In genomic region chr4:134922111-134922924, GRCm38 (mm10) we compare ENCODE assay signal across 7 mouse cellular contexts. TPM values are rescaled to one million over a fixed set of nuclear protein-coding genes. Genes with fewer than 3 reads are reported as not detected.
DNase-seq lines count a peak whose midpoint lies in the region; ATAC-seq lines count a peak whose summit lies in the region.

No protein-coding gene starts in this region.

- ATAC-seq in lung, embryonic 15.5 days (ENCODE audit: borderline replicate concordance, extremely low read depth, low FRiP score, low TSS enrichment), result no peak
- no peak for ATAC-seq in embryonic facial prominence, embryonic 14.5 days (ENCODE audit: low read depth)
- no peak for ATAC-seq in hindbrain, embryonic 15.5 days (ENCODE audit: low FRiP score, low read depth)
- no peak for ATAC-seq in midbrain, embryonic 16.5 days

- peak overlapping the region; percentile 83 for H3K27ac ChIP-seq in lung, embryonic 15.5 days
- H3K27ac ChIP-seq in embryonic facial prominence, embryonic 14.5 days (replicated peaks; ENCODE audit: low read depth, low read length), result peak overlapping the region; percentile 94
- peak overlapping the region; percentile 96 for H3K27ac ChIP-seq in hindbrain, embryonic 15.5 days (replicated peaks)
- peak overlapping the region; percentile 95 for H3K27ac ChIP-seq in midbrain, embryonic 16.5 days (ENCODE audit: low read length)

- peak overlapping the region; percentile 85 for H3K4me3 ChIP-seq in lung, embryonic 15.5 days
- H3K4me3 ChIP-seq in embryonic facial prominence, embryonic 14.5 days (ENCODE audit: low read depth, low read length), result peak overlapping the region; percentile 100
- H3K4me3 ChIP-seq in hindbrain, embryonic 15.5 days, result peak overlapping the region; percentile 82
- H3K4me3 ChIP-seq in midbrain, embryonic 16.5 days (ENCODE audit: low read depth, low read length), result peak overlapping the region; percentile 84

- peaks cover 19% of the 10 kb centered on the region for H3K4me1 ChIP-seq in lung, embryonic 15.5 days
- peaks cover 8% of the 10 kb centered on the region for H3K4me1 ChIP-seq in embryonic facial prominence, embryonic 14.5 days (ENCODE audit: control insufficient read depth, insufficient read depth, low read length)
- peaks cover 27% of the 10 kb centered on the region for H3K4me1 ChIP-seq in hindbrain, embryonic 15.5 days (replicated peaks)
- peaks cover 27% of the 10 kb centered on the region for H3K4me1 ChIP-seq in midbrain, embryonic 16.5 days (ENCODE audit: control insufficient read depth, insufficient read depth, low read length)

- peak overlapping the region; percentile 57 for H3K9ac ChIP-seq in lung, embryonic 15.5 days
- H3K9ac ChIP-seq in embryonic facial prominence, embryonic 14.5 days (ENCODE audit: low read depth, low read length), result peak overlapping the region; percentile 81
- H3K9ac ChIP-seq in hindbrain, embryonic 15.5 days, result peak overlapping the region; percentile 76
- H3K9ac ChIP-seq in midbrain, embryonic 16.5 days (ENCODE audit: low read depth, low read length), result peak overlapping the region; percentile 78

- no peaks in the 10 kb centered on the region for H3K9me3 ChIP-seq in lung, embryonic 15.5 days
- no peaks in the 10 kb centered on the region for H3K9me3 ChIP-seq in embryonic facial prominence, embryonic 14.5 days (ENCODE audit: control insufficient read depth, low read length)
- H3K9me3 ChIP-seq in hindbrain, embryonic 15.5 days, result no peaks in the 10 kb centered on the region
- no peaks in the 10 kb centered on the region for H3K9me3 ChIP-seq in midbrain, embryonic 16.5 days (replicated peaks; ENCODE audit: control insufficient read depth, low read length, poor library complexity, severe bottlenecking)

- no peaks in the 10 kb centered on the region for H3K27me3 ChIP-seq in lung, embryonic 15.5 days
- no peaks in the 10 kb centered on the region for H3K27me3 ChIP-seq in embryonic facial prominence, embryonic 14.5 days (replicated peaks; ENCODE audit: control insufficient read depth, insufficient read depth, low read length)
- no peaks in the 10 kb centered on the region for H3K27me3 ChIP-seq in hindbrain, embryonic 15.5 days
- H3K27me3 ChIP-seq in midbrain, embryonic 16.5 days (ENCODE audit: control insufficient read depth, insufficient read depth, low read depth, low read length), result no peaks in the 10 kb centered on the region

- WGBS in lung, embryonic 15.5 days, result 58% methylated on average over 10 of the region's 10 CpGs
- 56% methylated on average over 10 of the region's 10 CpGs for WGBS in embryonic facial prominence, embryonic 14.5 days
- WGBS in hindbrain, embryonic 15.5 days, result 60% methylated on average over 10 of the region's 10 CpGs
- WGBS in midbrain, embryonic 16.5 days, result 64% methylated on average over 10 of the region's 10 CpGs

- peak overlapping the region; percentile 63 for H3K4me2 ChIP-seq in lung, embryonic 15.5 days
- H3K4me2 ChIP-seq in embryonic facial prominence, embryonic 14.5 days (ENCODE audit: low read depth, low read length), result peak overlapping the region; percentile 83
- H3K4me2 ChIP-seq in hindbrain, embryonic 15.5 days, result peak overlapping the region; percentile 71
- peak overlapping the region; percentile 85 for H3K4me2 ChIP-seq in midbrain, embryonic 16.5 days (ENCODE audit: low read length)

- peaks cover 21% of the 10 kb centered on the region for H3K36me3 ChIP-seq in lung, embryonic 15.5 days
- H3K36me3 ChIP-seq in embryonic facial prominence, embryonic 14.5 days (ENCODE audit: control insufficient read depth, insufficient read depth, low read length), result peaks cover 28% of the 10 kb centered on the region
- H3K36me3 ChIP-seq in hindbrain, embryonic 15.5 days, result peaks cover 20% of the 10 kb centered on the region
- H3K36me3 ChIP-seq in midbrain, embryonic 16.5 days (ENCODE audit: control insufficient read depth, insufficient read depth, low read length), result peaks cover 19% of the 10 kb centered on the region

- no peak for DNase-seq in lung, postnatal 10 days
- no peak for DNase-seq in embryonic facial prominence, embryonic 14.5 days (ENCODE audit: low spot score)
- DNase-seq in frontal cortex, postnatal 10 days (ENCODE audit: low spot score in 2 of 2), result no peak
- no peak for DNase-seq in layer of hippocampus, postnatal 25 days (ENCODE audit: extremely low spot score in 1 of 2, low spot score in 1 of 2)

RNA-seq across cellular contexts. Expression of gene Rsrp1, which starts 1.1 kb away (rescaled TPM):
- polyA plus RNA-seq in lung, embryonic 15.5 days (2015; fragmentation: Nextera tagmentation; extraction: Ambion mirVana), result 369 and 412 TPM in 2 replicates
- polyA plus RNA-seq in embryonic facial prominence, embryonic 14.5 days (2014; fragmentation: Nextera tagmentation; extraction: Ambion mirVana), result 349 and 369 TPM in 2 replicates
- polyA plus RNA-seq in hindbrain, embryonic 15.5 days (2015; fragmentation: Nextera tagmentation; extraction: Ambion mirVana), result 465 and 471 TPM in 2 replicates
- polyA plus RNA-seq in midbrain, embryonic 16.5 days (2015; fragmentation: Nextera tagmentation; extraction: Ambion mirVana), result 576 and 581 TPM in 2 replicates
- total RNA-seq in layer of hippocampus, postnatal 25 days (2021), result 100 to 1,000 TPM; 264 to 283 TPM

RNA-seq across cellular contexts. Expression of gene Tmem50a, which starts 7.5 kb away (rescaled TPM):
- polyA plus RNA-seq in lung, embryonic 15.5 days (2015; fragmentation: Nextera tagmentation; extraction: Ambion mirVana), result 172 and 184 TPM in 2 replicates
- polyA plus RNA-seq in embryonic facial prominence, embryonic 14.5 days (2014; fragmentation: Nextera tagmentation; extraction: Ambion mirVana), result 140 and 144 TPM in 2 replicates
- 209 and 217 TPM in 2 replicates for polyA plus RNA-seq in hindbrain, embryonic 15.5 days (2015; fragmentation: Nextera tagmentation; extraction: Ambion mirVana)
- polyA plus RNA-seq in midbrain, embryonic 16.5 days (2015; fragmentation: Nextera tagmentation; extraction: Ambion mirVana), result 237 and 253 TPM in 2 replicates
- total RNA-seq in layer of hippocampus, postnatal 25 days (2021), result 100 to 1,000 TPM; 107 to 122 TPM

RNA-seq across cellular contexts. Expression of gene Syf2, which starts 8.4 kb away (rescaled TPM):
- polyA plus RNA-seq in lung, embryonic 15.5 days (2015; fragmentation: Nextera tagmentation; extraction: Ambion mirVana), result 64.0 and 73.8 TPM in 2 replicates
- polyA plus RNA-seq in embryonic facial prominence, embryonic 14.5 days (2014; fragmentation: Nextera tagmentation; extraction: Ambion mirVana), result 59.7 and 60.0 TPM in 2 replicates
- polyA plus RNA-seq in hindbrain, embryonic 15.5 days (2015; fragmentation: Nextera tagmentation; extraction: Ambion mirVana), result 57.2 and 62.7 TPM in 2 replicates
- 61.9 and 64.7 TPM in 2 replicates for polyA plus RNA-seq in midbrain, embryonic 16.5 days (2015; fragmentation: Nextera tagmentation; extraction: Ambion mirVana)
- 10 to 100 TPM; 50.7 to 55.3 TPM for total RNA-seq in layer of hippocampus, postnatal 25 days (2021)

RNA-seq across cellular contexts. Expression of gene Rhd, which starts 58.0 kb away (rescaled TPM):
- 2.3 and 5.4 TPM in 2 replicates for polyA plus RNA-seq in lung, embryonic 15.5 days (2015; fragmentation: Nextera tagmentation; extraction: Ambion mirVana)
- 3.0 and 4.3 TPM in 2 replicates for polyA plus RNA-seq in embryonic facial prominence, embryonic 14.5 days (2014; fragmentation: Nextera tagmentation; extraction: Ambion mirVana)
- polyA plus RNA-seq in hindbrain, embryonic 15.5 days (2015; fragmentation: Nextera tagmentation; extraction: Ambion mirVana), result 2.2 TPM in 2 replicates
- 1.3 and 1.4 TPM in 2 replicates for polyA plus RNA-seq in midbrain, embryonic 16.5 days (2015; fragmentation: Nextera tagmentation; extraction: Ambion mirVana)
- total RNA-seq in layer of hippocampus, postnatal 25 days (2021), result not detected
